15 mouse cellular contexts compared by ENCODE assay signal in genomic region chr4:32307215-32307614, GRCm38 (mm10).
DNase-seq lines count a peak whose midpoint lies in the region; ATAC-seq and TF ChIP-seq lines count a peak whose summit lies in the region.
"Had no signal": no experiment of that assay in that cellular context is flagged by ENCODE, and none has a peak within 500 bp of the region (broad histone marks: within the 10 kb centered on the region; RNA-seq: fewer than 3 reads in every experiment).

No protein-coding gene starts in this region.

- TF ChIP-seq CTCF in heart, adult 2 months (IDR thresholded peaks at IDR 0.05) = no peak
- no peak for TF ChIP-seq CTCF in lung, embryonic 14.5 days (IDR thresholded peaks at IDR 0.05; ENCODE audit: low read depth)

- DNase-seq in heart, adult 2 months = no peak
- no peak for DNase-seq in heart, postnatal 10 days
- DNase-seq in lung, embryonic 14.5 days = peak; percentile 56
- DNase-seq in lung, postnatal 4 days = no peak
- no peak for DNase-seq in left cerebral cortex, adult 11 months (ENCODE audit: low spot score)
- no peak for DNase-seq in frontal cortex, postnatal 14 days (ENCODE audit: low spot score in 2 of 2)
- DNase-seq: B cell, adult 2 months; cerebellum, adult 11 months; right cerebral cortex, postnatal 25 days; thymus, adult 2 months had no signal

- H3K4me3 ChIP-seq in heart, adult 2 months = no peak overlapping the region
- H3K4me3 ChIP-seq in lung, embryonic 14.5 days (ENCODE audit: low read depth, low read length) = no peak overlapping the region
- H3K4me3 ChIP-seq in heart, embryonic 14.5 days (ENCODE audit: control insufficient read depth in 1 of 2, insufficient read depth in 1 of 2, low read depth in 1 of 2, low read length in 2 of 2) = no peak overlapping the region
- H3K4me3 ChIP-seq: forebrain, embryonic 13.5 days; liver, embryonic 12.5 days; midbrain, embryonic 12.5 days had no signal

- no peaks in the 10 kb centered on the region for H3K9me3 ChIP-seq in lung, embryonic 14.5 days (ENCODE audit: low read depth, low read length)
- H3K9me3 ChIP-seq in heart, embryonic 14.5 days (ENCODE audit: control insufficient read depth, low read length) = no peaks in the 10 kb centered on the region
- H3K9me3 ChIP-seq: forebrain, embryonic 13.5 days; liver, embryonic 12.5 days; midbrain, embryonic 12.5 days had no signal

- H3K4me1 ChIP-seq in heart, adult 2 months (ENCODE audit: control insufficient read depth, insufficient read depth, low read length) = peaks cover 22% of the 10 kb centered on the region
- peaks cover 50% of the 10 kb centered on the region for H3K4me1 ChIP-seq in lung, embryonic 14.5 days (ENCODE audit: insufficient read depth)
- peaks cover 37 to 53% of the 10 kb centered on the region in 2 experiments for H3K4me1 ChIP-seq in heart, embryonic 14.5 days (ENCODE audit: control insufficient read depth in 2 of 2, insufficient read depth in 2 of 2, low read length in 2 of 2)

- H3K27me3 ChIP-seq in heart, adult 2 months (ENCODE audit: control insufficient read depth, insufficient read depth, low read length) = no peaks in the 10 kb centered on the region
- no peaks in the 10 kb centered on the region for H3K27me3 ChIP-seq in lung, embryonic 14.5 days (ENCODE audit: insufficient read depth, low read length)
- H3K27me3 ChIP-seq in heart, embryonic 14.5 days (ENCODE audit: control insufficient read depth, insufficient read depth, low read length) = no peaks in the 10 kb centered on the region
- H3K27me3 ChIP-seq: forebrain, embryonic 13.5 days; liver, embryonic 12.5 days; midbrain, embryonic 12.5 days had no signal

- no peaks in the 10 kb centered on the region; the same call in 1 of the 2 replicates for H3K79me2 ChIP-seq in heart, adult 2 months (replicated peaks; ENCODE audit: control insufficient read depth, insufficient read depth, low read length)

- intact Hi-C loops in heart, adult 2 months (cut with DNase I) = loop anchor here (2.0 to 5.0 kb wide), 2 partner anchors 30 to 80 kb away; no protein-coding TSS in a partner anchor
- intact Hi-C loops in heart, postnatal 10 days (cut with DNase I) = loop anchor here (5.0 kb wide), 1 partner anchor 55 kb away; no protein-coding TSS in a partner anchor

- no peak for TF ChIP-seq POLR2A in heart, adult 2 months (IDR thresholded peaks at IDR 0.05; ENCODE audit: insufficient read depth, low read depth, low read length)

- no peak overlapping the region for H3K9ac ChIP-seq in heart, adult 2 months (ENCODE audit: low read depth, low read length)
- H3K9ac ChIP-seq in lung, embryonic 14.5 days = no peak overlapping the region
- no peak overlapping the region for H3K9ac ChIP-seq in heart, embryonic 14.5 days (ENCODE audit: low read length)
- H3K9ac ChIP-seq: forebrain, embryonic 13.5 days; liver, embryonic 12.5 days; midbrain, embryonic 12.5 days had no signal

- TF ChIP-seq EP300 in heart, adult 2 months (IDR thresholded peaks at IDR 0.05; ENCODE audit: insufficient read depth, low read depth, low read length) = no peak

- ATAC-seq in lung, embryonic 14.5 days (ENCODE audit: insufficient read depth) = no peak
- peak; percentile 50 for ATAC-seq in CD4-positive, CD25-positive, alpha-beta regulatory T cell, adult 4 months
- no peak for ATAC-seq in heart, embryonic 14.5 days (ENCODE audit: insufficient number of reproducible peaks, insufficient read depth, low FRiP score, low read depth)
- ATAC-seq: forebrain, embryonic 13.5 days; liver, embryonic 12.5 days had no signal

- H3K36me3 ChIP-seq in heart, adult 2 months (ENCODE audit: control insufficient read depth, insufficient read depth, low read length) = peaks cover 11% of the 10 kb centered on the region
- no peaks in the 10 kb centered on the region for H3K36me3 ChIP-seq in lung, embryonic 14.5 days (ENCODE audit: insufficient read depth)
- no peaks in the 10 kb centered on the region for H3K36me3 ChIP-seq in heart, embryonic 14.5 days (ENCODE audit: control insufficient read depth, insufficient read depth, low read length)
- H3K36me3 ChIP-seq: liver, embryonic 12.5 days; midbrain, embryonic 12.5 days had no signal

- WGBS in heart, adult 2 months = 27% methylated on average over 5 of the region's 5 CpGs
- WGBS in lung, embryonic 14.5 days = 25% methylated on average over 5 of the region's 5 CpGs
- 17% methylated on average over 5 of the region's 5 CpGs for WGBS in heart, embryonic 14.5 days

- H3K4me2 ChIP-seq in lung, embryonic 14.5 days = no peak overlapping the region
- H3K4me2 ChIP-seq in heart, embryonic 14.5 days (ENCODE audit: low read length) = peak overlapping the region; percentile 12; the same call in 1 of the 2 replicates
- H3K4me2 ChIP-seq: forebrain, embryonic 13.5 days; liver, embryonic 12.5 days; midbrain, embryonic 12.5 days had no signal

- peak overlapping the region; percentile 20; the same call in 1 of the 2 replicates for H3K27ac ChIP-seq in heart, adult 2 months
- H3K27ac ChIP-seq in lung, embryonic 14.5 days (ENCODE audit: low read depth) = peak overlapping the region; percentile 2; the same call in 1 of the 2 replicates
- peak overlapping the region; percentile 86 to 96 for H3K27ac ChIP-seq in heart, embryonic 14.5 days (replicated peaks in 1 of 2; ENCODE audit: control insufficient read depth in 1 of 2, insufficient read depth in 1 of 2, low read depth in 2 of 2, low read length in 2 of 2)
- H3K27ac ChIP-seq: forebrain, embryonic 13.5 days; midbrain, embryonic 12.5 days had no signal

Comparison
In these comparisons a context has a peak if more than half of its experiments do, and no peak if none do; other contexts are left out.
1. H3K27ac ChIP-seq: peak in every context shown above with its lines; median percentile 91 in heart, embryonic 14.5 days; 20 in heart, adult 2 months; 2 in lung, embryonic 14.5 days.